Mouse (Mus musculus) erythroblast, embryonic 14.5 days (primary cell): Measurements from ENCODE around the gene Ubc.

Experiments used
- GATA1 ChIP-seq: IDR thresholded peaks from 2 replicates; pipeline ENCODE4 v1.6.1; 2012; ENCODE audit warnings: low read length, inconsistent platforms, mixed read lengths
- TAL1 ChIP-seq: IDR thresholded peaks from 3 replicates; pipeline ENCODE4 v1.6.1; 2012; ENCODE audit warnings: low read length, inconsistent platforms, mixed read lengths

DNA sequence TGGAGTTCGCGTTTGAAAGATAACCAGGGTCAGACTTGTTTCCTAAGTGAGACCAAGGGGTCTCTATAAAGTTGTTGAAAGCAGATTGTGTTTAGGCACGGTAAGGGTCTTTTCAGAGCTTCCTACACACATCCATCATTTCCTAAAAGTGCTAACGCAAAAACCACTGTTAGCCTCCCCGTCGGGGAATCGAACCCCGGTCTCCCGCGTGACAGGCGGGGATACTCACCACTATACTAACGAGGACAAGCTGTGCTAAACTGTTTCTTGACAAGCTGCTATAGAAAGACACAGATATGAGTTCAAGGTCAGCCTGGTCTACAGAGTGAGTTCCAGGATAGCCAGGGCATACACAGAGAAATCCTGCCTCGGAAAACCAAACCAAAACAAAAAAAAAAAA lies 18.8 kb upstream of the Ubc start:
- TF ChIP-seq TAL1 = no peak
- TF ChIP-seq GATA1 = no peak
